Mouse (Mus musculus): Measurements from ENCODE around the gene Prpf40b. TPM values are rescaled to one million over a fixed set of nuclear protein-coding genes. Genes with fewer than 3 reads are reported as not detected.

Prpf40b gene
- polyA plus RNA-seq, 1 experiment from 2014 or later: 37.4 TPM

DNA sequence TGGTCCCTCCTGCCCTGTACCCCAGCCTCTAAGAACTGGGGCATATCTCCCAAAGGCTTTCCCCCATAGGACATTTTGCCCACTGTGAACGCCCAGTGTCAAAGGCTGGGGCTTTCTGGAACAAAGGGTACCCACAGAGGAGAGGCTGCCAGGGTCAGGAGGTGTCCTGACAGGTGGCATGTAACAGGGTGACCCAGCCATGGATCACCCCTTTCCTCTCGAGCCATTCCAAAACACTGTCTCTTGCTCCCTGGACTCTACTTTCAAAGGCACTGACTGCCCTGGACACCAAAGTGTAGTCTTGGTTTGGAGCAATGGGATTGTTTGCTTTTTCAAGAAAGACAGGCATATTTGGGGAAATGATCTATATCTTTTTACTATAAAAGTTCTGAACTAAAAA lies 35.4 kb downstream of the Prpf40b start:
- peaks cover 51% of the 10 kb centered on the region for H3K4me1 ChIP-seq (ENCODE audit: control insufficient read depth, insufficient read depth, low read length)
- ATAC-seq (replicated peaks; ENCODE audit: insufficient number of reproducible peaks, low FRiP score, low TSS enrichment): no peak
- H3K36me3 ChIP-seq (ENCODE audit: control insufficient read depth, insufficient read depth, low read length): peaks cover 14% of the 10 kb centered on the region
- no peaks in the 10 kb centered on the region for H3K9me3 ChIP-seq (replicated peaks; ENCODE audit: control insufficient read depth, low read length)
- peak overlapping the region; percentile 31; the same call in 1 of the 2 replicates for H3K9ac ChIP-seq (ENCODE audit: low read depth, low read length)
- peak overlapping the region; percentile 32; the same call in 1 of the 2 replicates for H3K27ac ChIP-seq (ENCODE audit: low read depth, low read length)
- H3K4me3 ChIP-seq (ENCODE audit: low read depth, low read length): no peak overlapping the region
- H3K27me3 ChIP-seq (ENCODE audit: control insufficient read depth, insufficient read depth, low read length): no peaks in the 10 kb centered on the region
- H3K4me2 ChIP-seq: no peak overlapping the region
- WGBS (ENCODE audit: insufficient replicate concordance): 53% methylated on average over 2 of the region's 2 CpGs

DNA sequence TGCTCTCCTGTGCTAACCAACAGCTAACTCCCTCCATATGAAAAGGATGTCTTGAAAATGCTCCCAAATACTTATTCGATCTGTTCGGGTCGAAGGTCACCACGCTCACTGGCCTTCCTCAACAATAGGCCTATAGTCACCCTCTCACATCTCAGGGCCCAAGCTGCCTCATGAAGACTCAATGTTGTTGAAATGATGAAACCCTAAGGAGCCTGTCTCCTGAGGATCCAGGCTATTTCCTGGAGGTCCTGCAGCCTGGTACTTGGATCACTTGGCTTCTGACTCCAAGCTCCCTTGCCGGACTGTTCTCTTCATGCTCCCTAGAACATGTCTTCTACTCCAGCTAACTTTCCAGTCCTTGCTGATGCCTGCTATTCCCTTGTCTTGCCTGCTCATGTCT lies 36.5 kb downstream of the Prpf40b start:
- 87% methylated on average over 5 of the region's 5 CpGs for WGBS (ENCODE audit: insufficient replicate concordance)
- no peak for ATAC-seq (replicated peaks; ENCODE audit: insufficient number of reproducible peaks, low FRiP score, low TSS enrichment)
- Histone ChIP-seq H3K4me1 (ENCODE audit: control insufficient read depth, insufficient read depth, low read length) (peaks cover 61% of the 10 kb centered on the region), H3K4me2 (no peak overlapping the region), H3K36me3 (ENCODE audit: control insufficient read depth, insufficient read depth, low read length) (peaks cover 11% of the 10 kb centered on the region), H3K9ac (ENCODE audit: low read depth, low read length) (no peak overlapping the region), H3K27ac (ENCODE audit: low read depth, low read length) (no peak overlapping the region; the same call in 1 of the 2 replicates), H3K27me3 (ENCODE audit: control insufficient read depth, insufficient read depth, low read length) (no peaks in the 10 kb centered on the region), H3K9me3 (replicated peaks; ENCODE audit: control insufficient read depth, low read length) (no peaks in the 10 kb centered on the region), H3K4me3 (ENCODE audit: low read depth, low read length) (no peak overlapping the region)

DNA sequence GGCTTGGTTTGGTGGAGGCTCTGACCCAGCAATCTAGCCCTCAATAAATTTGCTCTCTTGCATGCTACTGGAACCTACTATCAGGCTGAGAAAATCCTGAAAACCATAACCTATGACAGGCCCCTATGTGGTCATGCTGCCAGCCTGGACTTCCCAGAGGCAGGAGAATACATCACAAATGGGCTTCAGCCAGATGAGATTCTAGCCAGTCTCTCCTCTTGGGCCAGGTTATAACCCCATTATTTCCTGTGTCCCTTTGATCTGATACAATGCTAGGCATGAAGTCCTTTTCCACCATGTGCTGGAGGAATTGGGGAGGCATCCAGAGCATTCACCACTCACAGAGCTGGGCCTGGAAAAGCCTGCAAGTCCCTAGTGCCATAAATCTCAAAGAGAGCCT lies 37.2 kb downstream of the Prpf40b start:
- 0 out of 2 replicates have a peak overlapping the region, but pooled peaks have one; percentile 3 for H3K9ac ChIP-seq (ENCODE audit: low read depth, low read length)
- H3K27me3 ChIP-seq (ENCODE audit: control insufficient read depth, insufficient read depth, low read length): no peaks in the 10 kb centered on the region
- no peak for ATAC-seq (replicated peaks; ENCODE audit: insufficient number of reproducible peaks, low FRiP score, low TSS enrichment)
- no peak overlapping the region for H3K4me3 ChIP-seq (ENCODE audit: low read depth, low read length)
- H3K9me3 ChIP-seq (replicated peaks; ENCODE audit: control insufficient read depth, low read length): no peaks in the 10 kb centered on the region
- peak overlapping the region; percentile 91 for H3K27ac ChIP-seq (ENCODE audit: low read depth, low read length)
- peaks cover 69% of the 10 kb centered on the region for H3K4me1 ChIP-seq (ENCODE audit: control insufficient read depth, insufficient read depth, low read length)
- H3K36me3 ChIP-seq (ENCODE audit: control insufficient read depth, insufficient read depth, low read length): peaks cover 9% of the 10 kb centered on the region
- no peak overlapping the region for H3K4me2 ChIP-seq

DNA sequence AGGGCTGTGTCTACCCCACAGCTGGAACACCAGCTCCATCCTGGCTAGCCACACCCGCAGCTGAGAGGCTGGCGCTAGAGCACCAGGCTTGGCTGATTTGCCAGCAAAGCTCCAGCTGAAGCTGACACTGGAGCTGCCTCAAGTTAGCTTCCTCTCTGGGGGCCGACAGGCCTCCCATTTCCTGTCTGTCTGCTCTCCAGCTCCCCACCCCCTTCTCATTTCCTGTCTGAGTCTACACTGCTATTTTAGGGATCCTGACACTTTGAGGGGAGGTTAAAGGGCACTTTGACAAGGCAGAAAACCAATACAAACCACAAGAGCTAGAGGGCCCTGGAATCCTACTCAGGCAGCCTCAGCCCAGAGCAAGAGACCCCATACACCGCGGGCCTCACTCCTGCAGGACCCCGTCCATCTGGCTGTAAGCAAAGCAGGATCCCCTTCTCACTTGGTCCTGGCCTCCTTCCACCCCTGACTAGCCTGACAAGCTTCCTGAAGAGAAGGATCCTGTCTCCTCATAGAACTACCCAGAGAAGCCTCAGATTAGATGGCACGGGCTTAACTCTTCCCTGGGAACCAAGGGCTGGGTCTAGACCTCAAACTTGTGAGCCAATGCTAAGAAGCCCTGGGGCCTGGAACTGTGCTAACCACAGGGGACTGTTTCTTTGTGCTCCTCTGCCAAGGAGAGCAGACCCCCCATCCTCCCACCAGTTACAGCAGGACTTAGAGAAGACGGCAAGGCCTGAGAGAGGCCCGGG lies 38.2 kb downstream of the Prpf40b start:
- 16% methylated on average over 9 of the region's 9 CpGs for WGBS (ENCODE audit: insufficient replicate concordance)
- Histone ChIP-seq H3K4me1 (ENCODE audit: control insufficient read depth, insufficient read depth, low read length) (peaks cover 73% of the 10 kb centered on the region), H3K4me3 (ENCODE audit: low read depth, low read length) (no peak overlapping the region), H3K4me2 (peak overlapping the region; percentile 21; the same call in 1 of the 2 replicates), H3K27me3 (ENCODE audit: control insufficient read depth, insufficient read depth, low read length) (no peaks in the 10 kb centered on the region), H3K36me3 (ENCODE audit: control insufficient read depth, insufficient read depth, low read length) (no peaks in the 10 kb centered on the region), H3K9me3 (replicated peaks; ENCODE audit: control insufficient read depth, low read length) (no peaks in the 10 kb centered on the region), H3K27ac (ENCODE audit: low read depth, low read length) (peak overlapping the region; percentile 91), H3K9ac (ENCODE audit: low read depth, low read length) (peak overlapping the region; percentile 52)
- ATAC-seq (replicated peaks; ENCODE audit: insufficient number of reproducible peaks, low FRiP score, low TSS enrichment): peak; percentile 67

DNA sequence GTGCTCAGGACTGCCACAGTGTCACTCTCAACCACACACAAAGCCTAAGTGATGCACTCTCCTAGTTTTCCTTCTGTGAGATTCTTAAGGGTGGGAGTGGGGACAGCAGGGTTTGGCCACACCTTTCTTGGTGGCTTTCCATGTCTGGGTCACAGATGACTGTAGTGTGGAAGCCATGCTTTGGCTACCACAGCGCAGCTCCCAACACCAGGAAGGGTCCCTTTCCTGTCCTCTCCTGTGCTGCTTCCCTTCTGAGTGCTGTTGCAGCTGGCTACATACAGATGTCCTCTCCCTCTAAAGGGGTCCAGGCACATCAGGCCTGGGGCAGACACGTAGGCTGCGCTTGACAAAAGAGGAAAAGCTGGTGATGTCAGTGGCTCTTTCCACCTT lies 38.8 kb downstream of the Prpf40b start:
- H3K27me3 ChIP-seq (ENCODE audit: control insufficient read depth, insufficient read depth, low read length): no peaks in the 10 kb centered on the region
- H3K9ac ChIP-seq (ENCODE audit: low read depth, low read length): peak overlapping the region; percentile 52; the same call in 1 of the 2 replicates
- H3K4me1 ChIP-seq (ENCODE audit: control insufficient read depth, insufficient read depth, low read length): peaks cover 73% of the 10 kb centered on the region
- no peak for ATAC-seq (replicated peaks; ENCODE audit: insufficient number of reproducible peaks, low FRiP score, low TSS enrichment)
- H3K27ac ChIP-seq (ENCODE audit: low read depth, low read length): peak overlapping the region; percentile 91
- WGBS (ENCODE audit: insufficient replicate concordance): 70% methylated on average over 3 of the region's 3 CpGs
- no peak overlapping the region; the same call in 1 of the 2 replicates for H3K4me2 ChIP-seq
- no peaks in the 10 kb centered on the region for H3K9me3 ChIP-seq (replicated peaks; ENCODE audit: control insufficient read depth, low read length)
- no peaks in the 10 kb centered on the region for H3K36me3 ChIP-seq (ENCODE audit: control insufficient read depth, insufficient read depth, low read length)
- H3K4me3 ChIP-seq (ENCODE audit: low read depth, low read length): no peak overlapping the region

DNA sequence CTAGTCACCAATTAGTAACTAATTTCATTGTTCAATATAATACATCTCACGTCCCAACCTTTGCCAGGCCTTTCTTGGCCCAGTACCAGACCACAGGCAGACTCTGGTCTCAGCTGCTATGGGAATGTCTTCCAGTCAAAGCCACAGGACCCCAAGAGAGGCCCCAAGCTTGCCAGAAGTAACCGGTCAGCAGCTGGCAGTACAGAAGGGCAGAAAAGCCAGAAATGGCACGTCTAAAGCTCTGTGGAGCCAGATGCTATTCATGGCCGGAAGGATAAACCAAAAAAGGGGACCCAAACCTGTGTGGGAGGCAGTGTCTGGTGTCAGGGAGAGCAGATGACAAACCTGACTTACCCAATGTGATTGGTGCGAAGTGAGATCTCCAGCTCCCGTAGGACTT lies 39.6 kb downstream of the Prpf40b start:
- H3K4me1 ChIP-seq (ENCODE audit: control insufficient read depth, insufficient read depth, low read length): peaks cover 74% of the 10 kb centered on the region
- no peak overlapping the region for H3K4me3 ChIP-seq (ENCODE audit: low read depth, low read length)
- no peaks in the 10 kb centered on the region for H3K9me3 ChIP-seq (replicated peaks; ENCODE audit: control insufficient read depth, low read length)
- H3K27me3 ChIP-seq (ENCODE audit: control insufficient read depth, insufficient read depth, low read length): no peaks in the 10 kb centered on the region
- 63% methylated on average over 6 of the region's 6 CpGs for WGBS (ENCODE audit: insufficient replicate concordance)
- peak overlapping the region; percentile 91 for H3K27ac ChIP-seq (ENCODE audit: low read depth, low read length)
- ATAC-seq (replicated peaks; ENCODE audit: insufficient number of reproducible peaks, low FRiP score, low TSS enrichment): no peak
- no peaks in the 10 kb centered on the region for H3K36me3 ChIP-seq (ENCODE audit: control insufficient read depth, insufficient read depth, low read length)
- H3K4me2 ChIP-seq: no peak overlapping the region
- H3K9ac ChIP-seq (ENCODE audit: low read depth, low read length): peak overlapping the region; percentile 52

DNA sequence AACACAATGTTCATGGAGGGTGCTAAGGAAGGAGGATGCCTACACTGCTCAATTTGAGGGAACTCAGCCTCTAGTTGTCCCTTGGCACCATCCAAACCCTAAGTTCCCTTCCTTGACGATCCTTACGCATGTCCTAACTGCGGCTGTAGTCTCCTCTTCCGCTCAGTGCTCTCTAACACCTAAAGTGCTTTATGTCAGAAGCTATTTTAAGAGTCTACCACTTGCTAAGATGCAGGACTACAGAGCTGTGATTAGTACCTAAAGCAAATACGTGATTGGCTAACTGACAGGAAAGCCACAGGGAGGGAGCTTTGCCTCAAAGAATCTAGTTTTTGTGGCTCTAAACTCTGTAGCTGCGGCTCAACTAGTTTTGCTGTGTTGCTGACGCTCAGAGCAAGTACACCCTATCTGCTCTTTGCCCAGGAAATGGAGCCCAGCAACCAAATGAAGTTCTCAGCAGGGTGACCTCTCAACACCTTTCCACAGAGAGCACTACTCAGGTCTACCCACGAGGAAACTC lies 41.0 kb downstream of the Prpf40b start:
- ATAC-seq (replicated peaks; ENCODE audit: insufficient number of reproducible peaks, low FRiP score, low TSS enrichment): no peak
- H3K4me1 ChIP-seq (ENCODE audit: control insufficient read depth, insufficient read depth, low read length): peaks cover 73% of the 10 kb centered on the region
- H3K9me3 ChIP-seq (replicated peaks; ENCODE audit: control insufficient read depth, low read length): no peaks in the 10 kb centered on the region
- H3K4me3 ChIP-seq (ENCODE audit: low read depth, low read length): no peak overlapping the region
- 37% methylated on average over 8 of the region's 8 CpGs for WGBS (ENCODE audit: insufficient replicate concordance)
- no peaks in the 10 kb centered on the region for H3K27me3 ChIP-seq (ENCODE audit: control insufficient read depth, insufficient read depth, low read length)
- no peaks in the 10 kb centered on the region for H3K36me3 ChIP-seq (ENCODE audit: control insufficient read depth, insufficient read depth, low read length)
- H3K4me2 ChIP-seq: peak overlapping the region; percentile 12; the same call in 1 of the 2 replicates
- peak overlapping the region; percentile 77 for H3K27ac ChIP-seq (ENCODE audit: low read depth, low read length)
- peak overlapping the region; percentile 44 for H3K9ac ChIP-seq (ENCODE audit: low read depth, low read length)

DNA sequence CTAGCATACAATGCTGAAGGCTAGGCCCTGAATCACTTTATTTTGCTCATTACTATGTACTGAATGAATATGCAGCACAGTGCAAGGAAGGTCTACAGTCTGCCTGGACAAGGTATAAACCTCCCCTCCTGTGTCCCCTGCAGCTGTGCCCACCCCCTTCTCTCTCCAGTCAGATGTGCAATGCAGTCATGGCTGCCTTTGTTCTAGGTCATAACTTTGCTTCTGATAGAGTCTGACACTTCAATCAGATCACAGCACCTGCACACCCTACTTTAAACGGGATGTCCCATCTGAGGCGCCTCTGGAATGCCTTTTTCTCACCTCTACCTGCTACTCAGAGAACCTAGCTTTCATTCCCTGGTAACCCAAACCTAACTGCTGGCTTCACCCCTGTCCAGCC lies 44.0 kb downstream of the Prpf40b start:
- Histone ChIP-seq H3K36me3 (ENCODE audit: control insufficient read depth, insufficient read depth, low read length) (no peaks in the 10 kb centered on the region), H3K4me3 (ENCODE audit: low read depth, low read length) (no peak overlapping the region), H3K9me3 (replicated peaks; ENCODE audit: control insufficient read depth, low read length) (no peaks in the 10 kb centered on the region), H3K9ac (ENCODE audit: low read depth, low read length) (no peak overlapping the region), H3K27me3 (ENCODE audit: control insufficient read depth, insufficient read depth, low read length) (no peaks in the 10 kb centered on the region), H3K4me2 (no peak overlapping the region), H3K27ac (ENCODE audit: low read depth, low read length) (no peak overlapping the region), H3K4me1 (ENCODE audit: control insufficient read depth, insufficient read depth, low read length) (peaks cover 82% of the 10 kb centered on the region)
- 71% methylated on average over 2 of the region's 2 CpGs for WGBS (ENCODE audit: insufficient replicate concordance)
- ATAC-seq (replicated peaks; ENCODE audit: insufficient number of reproducible peaks, low FRiP score, low TSS enrichment): no peak

DNA sequence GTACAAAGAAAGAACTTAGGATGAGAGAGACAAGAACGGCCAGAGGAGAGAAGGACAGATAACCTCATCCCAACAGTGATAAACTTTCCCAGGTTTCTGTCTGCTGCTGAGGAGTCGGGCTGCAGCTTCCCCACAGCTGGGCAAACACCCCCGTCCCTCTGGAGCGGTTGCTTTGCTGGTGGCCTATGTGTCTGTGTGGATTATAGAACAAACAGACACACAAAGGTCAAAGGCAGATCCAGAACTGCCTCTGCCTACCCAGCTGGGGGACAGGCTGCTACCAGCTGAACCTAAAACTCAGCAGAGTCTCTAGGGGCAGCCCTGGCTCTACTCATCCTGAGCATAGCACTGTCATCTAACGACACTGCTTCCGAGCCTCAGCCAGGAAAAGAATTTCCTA lies 44.8 kb downstream of the Prpf40b start:
- Histone ChIP-seq H3K9me3 (replicated peaks; ENCODE audit: control insufficient read depth, low read length) (no peaks in the 10 kb centered on the region), H3K4me3 (ENCODE audit: low read depth, low read length) (no peak overlapping the region), H3K27ac (ENCODE audit: low read depth, low read length) (no peak overlapping the region), H3K27me3 (ENCODE audit: control insufficient read depth, insufficient read depth, low read length) (no peaks in the 10 kb centered on the region), H3K4me1 (ENCODE audit: control insufficient read depth, insufficient read depth, low read length) (peaks cover 82% of the 10 kb centered on the region), H3K4me2 (no peak overlapping the region), H3K36me3 (ENCODE audit: control insufficient read depth, insufficient read depth, low read length) (no peaks in the 10 kb centered on the region), H3K9ac (ENCODE audit: low read depth, low read length) (peak overlapping the region; percentile 29; the same call in 1 of the 2 replicates)
- no peak for ATAC-seq (replicated peaks; ENCODE audit: insufficient number of reproducible peaks, low FRiP score, low TSS enrichment)
- 20% methylated on average over 6 of the region's 6 CpGs for WGBS (ENCODE audit: insufficient replicate concordance)

Measured in heart, embryonic 11.5 days (tissue).